Mouse (Mus musculus) heart, postnatal 36 days (tissue): ENCODE measurements at regions not wholly inside any gene's neighbourhood (a gene's known extent, or its start where the extent isn't known, plus 50 kb on each side); places are given as distances from the start of the nearest gene placed in this dataset.
"Not testable (repeated sequence)": the region's sequence is repeated elsewhere in the genome, so short reads cannot be mapped to it uniquely, and the experiment has no call there.

Experiments
- DNase-seq, 2 experiments: peaks; one replicate each; pipeline ENCODE4 v3.0.0; 2021 to 2022
- intact Hi-C: fragments of 180-260 bp; cut with DNase I; formaldehyde crosslinking; loops from one replicate; pipeline ENCODE4 v1.15.1; 2025

- DNase-seq, result no peak
- intact Hi-C loops, result no loop called here
Observed at GRCm38 (mm10) chr2:92664939-92665338, 65.4 kb downstream of the Chst1 start.

DNA sequence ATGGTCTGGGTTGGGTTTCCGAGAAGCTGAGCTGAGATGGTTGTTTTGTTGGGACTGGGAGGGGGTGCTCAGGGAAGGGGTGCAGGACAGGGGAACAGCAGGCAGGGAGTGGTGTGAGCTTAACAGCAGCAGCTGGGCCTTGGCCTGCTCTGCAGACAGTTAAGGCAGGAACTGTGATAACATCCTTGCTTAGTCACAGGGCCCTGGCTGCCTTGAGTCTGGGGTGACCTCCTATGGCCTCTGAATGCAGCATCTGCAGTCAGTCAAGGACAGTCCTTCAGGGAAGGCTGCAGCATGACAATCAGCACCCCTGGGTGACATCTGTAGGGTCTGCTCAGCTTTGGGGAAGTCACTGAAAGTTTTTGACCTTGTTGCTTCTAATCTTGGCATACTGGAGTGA, 67.7 kb downstream of the Chst1 start:
- peak in 1 of 2 experiments; percentile 19 for DNase-seq
- intact Hi-C loops, result no loop called here

DNA sequence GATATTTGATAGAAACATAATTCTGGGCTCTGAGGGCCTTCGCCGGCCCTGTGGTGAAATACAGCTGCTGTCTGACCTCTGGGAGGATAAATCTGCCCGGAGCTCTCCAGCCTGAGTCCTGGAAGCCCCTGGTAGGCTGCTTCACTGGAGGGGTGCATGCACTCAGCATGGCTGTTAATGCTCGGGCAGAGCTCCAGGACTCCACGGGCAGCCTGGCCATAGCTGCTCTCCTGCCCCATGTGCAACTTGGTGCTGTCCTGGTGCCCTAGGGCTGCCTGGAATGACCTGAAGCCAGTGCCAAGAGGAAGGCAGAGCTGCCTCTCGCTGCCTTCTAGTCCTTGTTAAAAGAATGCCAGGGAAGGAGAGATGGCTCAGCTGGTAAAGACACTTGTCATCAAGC, 68.2 kb downstream of the Chst1 start:
- intact Hi-C loops, result no loop called here
- peak in 1 of 2 experiments; percentile 13 for DNase-seq

- intact Hi-C loops, DNase-seq: not testable (repeated sequence)
Observed at GRCm38 (mm10) chr2:92669431-92670081, 70.0 kb downstream of the Chst1 start.

- intact Hi-C loops, result no loop called here
- DNase-seq, result peak; percentile 43 to 46
Observed at GRCm38 (mm10) chr2:92671586-92671985, 72.1 kb downstream of the Chst1 start.

- no peak for DNase-seq
- intact Hi-C loops, result no loop called here
Observed at GRCm38 (mm10) chr2:92672106-92672505, 72.6 kb downstream of the Chst1 start.

DNA sequence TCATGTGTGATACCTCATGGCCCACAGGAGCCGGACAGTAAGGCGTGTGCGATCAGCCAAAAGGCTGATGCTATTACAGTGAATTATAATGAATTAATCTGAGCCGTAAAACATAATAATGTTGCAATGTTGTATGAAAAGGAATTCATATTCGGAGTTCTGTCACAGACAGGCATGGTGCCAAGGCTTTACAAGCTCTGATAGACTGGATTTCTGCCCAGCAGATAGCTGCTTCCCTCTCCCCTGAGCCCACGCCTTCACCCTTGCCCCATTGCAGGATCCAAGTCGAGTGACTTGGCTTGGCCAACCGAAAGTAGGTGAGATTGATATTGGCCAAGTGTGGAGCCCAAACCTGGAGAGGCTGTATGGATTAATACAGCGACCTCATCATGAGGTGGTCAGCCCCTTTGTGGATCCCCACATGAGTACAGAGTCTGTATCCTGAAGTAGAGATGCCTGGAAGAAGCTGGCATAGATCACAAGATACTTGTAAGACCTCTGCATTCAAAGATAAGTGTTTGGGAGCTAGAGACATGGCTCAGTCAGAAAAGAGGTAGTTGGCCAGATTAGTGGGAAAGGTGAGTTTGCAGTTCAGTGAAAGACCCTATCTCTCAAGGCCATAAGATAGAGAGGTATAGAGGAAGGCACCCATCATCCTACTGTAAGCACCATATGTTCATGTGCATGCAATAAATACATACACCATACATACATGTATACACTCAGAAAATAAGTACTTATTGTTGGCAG, 73.7 kb downstream of the Chst1 start:
- intact Hi-C loops, result no loop called here
- DNase-seq, result no peak

DNA sequence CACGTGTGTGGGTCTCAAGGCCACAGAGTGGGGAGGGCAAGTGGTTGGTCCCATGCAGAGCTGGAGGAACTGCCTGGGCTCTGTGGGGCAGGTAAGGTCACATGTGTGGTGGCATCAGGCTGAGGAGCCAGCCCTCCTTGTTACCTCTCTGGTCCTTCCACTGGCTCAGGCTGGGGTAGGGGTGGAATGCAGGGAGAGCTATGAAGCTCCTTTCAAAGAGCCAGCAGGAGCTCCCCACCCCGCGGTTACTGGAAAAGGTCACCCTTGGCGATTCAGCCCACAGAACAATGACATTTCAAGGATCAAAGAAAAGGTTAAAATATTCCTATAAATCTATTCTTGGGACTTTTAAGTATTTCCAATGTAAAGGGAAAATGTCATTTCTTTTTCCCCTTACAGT, 74.4 kb downstream of the Chst1 start:
- no peak for DNase-seq
- intact Hi-C loops, result no loop called here

GRCm38 (mm10) chr2:92675247-92675646, 75.7 kb downstream of the Chst1 start:
- intact Hi-C loops, result no loop called here
- no peak for DNase-seq

- DNase-seq, result no peak
- intact Hi-C loops, result no loop called here
Observed at GRCm38 (mm10) chr2:92678276-92678930, 78.9 kb downstream of the Chst1 start.

- intact Hi-C loops, result no loop called here
- DNase-seq, result no peak
Observed at GRCm38 (mm10) chr2:92678999-92679704, 79.6 kb downstream of the Chst1 start.

DNA sequence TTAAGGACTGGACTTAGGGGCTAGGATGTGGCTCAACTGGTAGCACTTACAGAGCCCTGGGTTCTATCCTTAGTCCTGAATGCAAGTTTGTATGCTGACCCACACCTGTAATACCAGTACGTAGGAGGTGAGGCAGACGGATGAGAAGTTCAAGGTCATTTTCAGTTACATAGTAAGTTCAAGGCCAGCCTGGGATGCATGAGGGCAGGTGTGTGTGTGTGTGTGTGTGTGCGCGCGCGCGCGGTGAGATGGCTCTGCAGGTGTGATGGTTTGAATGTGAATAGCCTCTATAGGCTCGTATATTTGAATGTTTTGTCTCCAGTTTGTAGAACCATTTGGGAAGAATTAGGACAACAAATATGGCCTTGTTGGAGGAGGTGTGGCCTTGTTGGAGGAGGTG, 82.7 kb downstream of the Chst1 start:
- intact Hi-C loops, result no loop called here
- no peak for DNase-seq

DNA sequence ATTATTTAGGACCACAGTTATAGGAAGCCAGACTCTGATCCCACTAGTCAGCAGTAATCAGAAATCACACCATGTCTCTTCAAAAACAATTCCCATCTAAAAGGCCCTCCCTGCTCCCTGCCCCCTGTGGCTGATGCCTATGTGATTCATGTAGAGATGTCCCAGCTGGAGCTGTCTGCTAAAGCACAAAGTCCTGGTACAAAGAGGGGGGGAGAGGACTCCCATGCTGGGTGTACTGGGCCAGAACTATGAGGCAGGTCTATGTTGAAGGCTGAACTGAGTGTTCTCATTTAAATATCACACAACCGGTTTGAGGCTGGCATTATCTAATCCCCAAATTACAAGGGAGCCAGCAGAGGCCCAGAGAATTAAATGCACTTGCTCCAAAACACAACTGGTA, 88.2 kb downstream of the Chst1 start:
- DNase-seq, result no peak
- intact Hi-C loops, result no loop called here

- intact Hi-C loops, result no loop called here
- DNase-seq, result no peak
Observed at GRCm38 (mm10) chr2:92689203-92689602, 89.7 kb downstream of the Chst1 start.

- intact Hi-C loops, result loop anchor here (5.0 kb wide), 1 partner anchor 83 kb away; no protein-coding TSS in a partner anchor
- DNase-seq, result no peak
Observed at GRCm38 (mm10) chr2:92690304-92690703, 90.8 kb downstream of the Chst1 start.

DNA sequence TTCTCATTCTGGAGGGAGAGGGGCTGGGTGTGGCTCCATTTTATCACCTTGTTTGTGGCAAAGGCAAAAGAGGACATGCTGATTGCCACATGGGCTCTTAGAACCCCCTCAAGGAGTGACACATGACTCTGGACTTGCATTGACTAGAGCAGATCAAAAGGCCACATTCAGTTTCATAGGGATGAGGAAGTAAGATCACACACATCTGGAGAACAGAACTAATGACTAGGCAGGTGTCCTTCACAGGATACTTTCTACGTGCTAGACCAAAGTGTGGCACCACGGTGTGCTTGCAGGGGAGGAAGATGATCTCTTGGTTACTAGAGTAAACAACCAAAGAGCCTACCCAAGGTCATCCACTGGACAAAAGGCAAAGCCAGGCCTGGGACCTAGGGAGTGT, 91.9 kb downstream of the Chst1 start:
- intact Hi-C loops, result loop anchor here (5.0 kb wide), 1 partner anchor 84 kb away; no protein-coding TSS in a partner anchor
- no peak for DNase-seq

DNA sequence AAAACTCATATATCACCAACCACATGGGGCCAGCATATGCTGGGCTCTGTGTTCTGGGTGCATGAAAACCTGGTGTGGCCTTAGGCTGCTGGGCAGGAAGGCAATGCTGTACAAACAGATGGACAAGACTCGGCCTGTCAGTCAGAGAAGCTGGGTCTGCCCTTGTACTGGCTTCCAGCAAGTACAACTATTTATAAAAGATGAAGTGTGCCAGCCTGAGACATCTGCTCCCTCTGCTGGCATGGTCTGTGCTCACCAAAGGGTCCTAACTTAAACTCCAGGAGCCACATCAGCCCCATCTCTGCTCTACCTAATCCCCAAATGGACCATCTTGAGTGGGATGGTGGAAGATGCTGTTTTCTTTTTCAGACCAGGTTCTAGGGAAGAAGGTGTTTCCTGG, 93.1 kb downstream of the Chst1 start:
- no peak for DNase-seq
- intact Hi-C loops, result loop anchor here (5.0 kb wide), 1 partner anchor 85 kb away; no protein-coding TSS in a partner anchor

- no peak for DNase-seq
- intact Hi-C loops, result loop anchor here (5.0 kb wide), 1 partner anchor 86 kb away; no protein-coding TSS in a partner anchor
Observed at GRCm38 (mm10) chr2:92693024-92693423, 93.5 kb downstream of the Chst1 start.

GRCm38 (mm10) chr2:92694797-92695196, 95.3 kb downstream of the Chst1 start:
- intact Hi-C loops, result loop anchor here (5.0 kb wide), 2 partner anchors 87 to 207 kb away; no protein-coding TSS in a partner anchor
- no peak for DNase-seq

- intact Hi-C loops, result loop anchor here (5.0 kb wide), 1 partner anchor 209 kb away; no protein-coding TSS in a partner anchor
- no peak for DNase-seq
Observed at GRCm38 (mm10) chr2:92695869-92696268, 96.4 kb downstream of the Chst1 start.

DNA sequence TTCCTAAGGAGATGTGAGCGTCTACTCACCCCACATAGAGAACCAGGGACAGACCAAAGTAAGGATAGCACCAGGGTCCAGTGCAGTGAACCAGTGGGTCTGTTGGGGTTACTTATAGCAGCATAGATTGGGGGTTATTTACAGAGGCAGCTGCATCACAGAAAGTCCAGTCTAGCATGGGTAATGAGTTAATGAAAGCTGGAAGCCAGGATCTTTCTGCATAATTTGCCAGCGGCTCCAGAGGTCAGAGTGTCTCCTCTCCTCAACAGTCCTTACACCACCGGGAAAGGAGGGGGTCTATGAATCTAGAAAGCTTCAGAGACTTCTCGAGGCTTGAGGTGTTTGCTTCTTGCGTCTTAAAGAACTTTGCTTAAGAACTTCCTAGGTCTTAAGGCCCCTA, 98.2 kb downstream of the Chst1 start:
- no peak for DNase-seq
- intact Hi-C loops, result loop anchor here (5.0 kb wide), 1 partner anchor 210 kb away; no protein-coding TSS in a partner anchor
